Comparison of ENCODE assay signal across 9 mouse cellular contexts in the genomic region with DNA sequence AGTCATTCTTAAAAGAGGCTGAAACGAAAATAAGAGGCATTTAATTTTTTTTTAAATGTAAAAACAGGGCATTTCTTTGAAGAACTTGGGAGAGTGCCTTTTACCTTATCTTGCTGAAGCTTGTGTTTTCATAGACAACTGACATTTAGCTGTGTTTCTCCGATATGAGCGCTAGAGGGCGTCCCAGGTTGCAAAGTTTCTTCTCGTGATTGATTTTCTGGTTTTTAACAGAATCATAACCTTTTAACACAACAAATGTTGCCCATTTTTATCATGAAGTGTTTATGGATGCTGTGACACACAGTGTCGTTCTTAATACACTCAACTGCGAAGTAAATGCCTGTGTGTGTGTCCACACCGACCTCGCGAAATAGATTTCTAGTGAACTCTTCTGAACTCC. TPM values are rescaled to one million over a fixed set of nuclear protein-coding genes. Genes with fewer than 3 reads are reported as not detected.
DNase-seq lines count a peak whose midpoint lies in the region; ATAC-seq lines count a peak whose summit lies in the region.
"Had no signal": no experiment of that assay in that cellular context is flagged by ENCODE, and none has a peak within 500 bp of the region (broad histone marks: within the 10 kb centered on the region; RNA-seq: fewer than 3 reads in every experiment).

No protein-coding gene starts in this region.

- no peaks in the 10 kb centered on the region for H3K27me3 ChIP-seq in neural tube, embryonic 15.5 days (replicated peaks)

- H3K4me2 ChIP-seq in neural tube, embryonic 15.5 days = peak overlapping the region; percentile 23; the same call in 1 of the 2 replicates

- H3K9me3 ChIP-seq in neural tube, embryonic 15.5 days (replicated peaks) = no peaks in the 10 kb centered on the region

- DNase-seq in gastrocnemius, postnatal 10 days = peak; percentile 8
- no peak for DNase-seq in gastrocnemius, postnatal 25 days
- DNase-seq in right cerebral cortex, adult 2 months (ENCODE audit: low spot score in 2 of 2) = peak; percentile 26 to 38
- DNase-seq in right cerebral cortex, postnatal 14 days = no peak
- DNase-seq in embryo, embryonic 10 days (ENCODE audit: low spot score) = peak; percentile 56
- peak; percentile 8 for DNase-seq in kidney, postnatal 14 days
- no peak for DNase-seq in gastrocnemius, postnatal 36 days

- no peak for ATAC-seq in neural tube, embryonic 15.5 days (ENCODE audit: low FRiP score)

- intact Hi-C loops in gastrocnemius, postnatal 36 days (cut with DNase I) = no loop called here

- no peaks in the 10 kb centered on the region for H3K36me3 ChIP-seq in neural tube, embryonic 15.5 days

- no peak overlapping the region for H3K9ac ChIP-seq in neural tube, embryonic 15.5 days (replicated peaks)

- 21% methylated on average over 10 of the region's 10 CpGs for WGBS in neural tube, embryonic 15.5 days

- no peak overlapping the region for H3K27ac ChIP-seq in neural tube, embryonic 15.5 days (replicated peaks)

- no peak overlapping the region for H3K4me3 ChIP-seq in neural tube, embryonic 15.5 days (replicated peaks)
- H3K4me3 ChIP-seq: myocyte had no signal

- no peaks in the 10 kb centered on the region for H3K4me1 ChIP-seq in neural tube, embryonic 15.5 days

RNA-seq across cellular contexts. Expression of gene Zpbp, which starts 37.7 kb away (rescaled TPM):
- under 1 TPM; 0.31 to 0.43 TPM for total RNA-seq in gastrocnemius, postnatal 10 days (2021)
- under 1 TPM; 0.21 to 0.33 TPM for total RNA-seq in gastrocnemius, postnatal 25 days (2021)
- polyA plus RNA-seq in neural tube, embryonic 15.5 days (2015; fragmentation: Nextera tagmentation; extraction: Ambion mirVana) = 1.4 and 1.5 TPM in 2 replicates
- total RNA-seq in gastrocnemius, postnatal 36 days (2021) = under 1 TPM; 0.15 to 0.20 TPM
- polyA plus RNA-seq: myocyte had no signal

RNA-seq across cellular contexts. Expression of gene Spata48, which starts 38.0 kb away (rescaled TPM):
- total RNA-seq in gastrocnemius, postnatal 10 days (2021) = 1 to 10 TPM in 1 of 2 experiments, under 1 TPM in 1; 0.89 to 1.6 TPM
- under 1 TPM in 1 of 2 experiments, not detected in 1; 0.83 TPM for total RNA-seq in gastrocnemius, postnatal 25 days (2021)
- 0.28 and 0.93 TPM in 2 replicates for polyA plus RNA-seq in neural tube, embryonic 15.5 days (2015; fragmentation: Nextera tagmentation; extraction: Ambion mirVana)
- total RNA-seq in gastrocnemius, postnatal 36 days (2021) = under 1 TPM in 1 of 2 experiments, not detected in 1; 0.51 TPM
- polyA plus RNA-seq: myocyte had no signal

Comparison
In these comparisons a context has a peak if more than half of its experiments do, and no peak if none do; other contexts are left out.
1. DNase-seq: peak in gastrocnemius, postnatal 10 days (single experiment), right cerebral cortex, adult 2 months (2 of 2), embryo, embryonic 10 days (single experiment) and kidney, postnatal 14 days (single experiment); none in gastrocnemius, postnatal 25 days (single experiment), right cerebral cortex, postnatal 14 days (single experiment) and gastrocnemius, postnatal 36 days (0 of 2).